Mouse (Mus musculus) midbrain, postnatal 0 days (tissue): Measurements from ENCODE around the gene L1cam. TPM values are rescaled to one million over a fixed set of nuclear protein-coding genes. Genes with fewer than 3 reads are reported as not detected.
A peak's percentile ranks its signal among the peaks of the same experiment; 100 is the strongest.

Experiments used
- ATAC-seq: fragments of 200-750 bp; cut with Nextera tagmentation; 2 replicates; pipeline ENCODE4 v1.8.0; 2017; ENCODE audit warnings: moderate number of reproducible peaks, mild to moderate bottlenecking, moderate TSS enrichment, moderate library complexity; ENCODE audit not compliant: low FRiP score
- DNase-seq: peaks from one replicate; pipeline ENCODE4 v3.0.0-alpha.2; 2015; ENCODE audit warnings: low spot score
- H3K27ac ChIP-seq: fragments of 300-500 bp; sonication (generic); 2 replicates; pipeline ENCODE4 v1.5.1; 2014; ENCODE audit warnings: low read depth, mild to moderate bottlenecking, low read length, mixed read lengths
- H3K27me3 ChIP-seq: fragments of 300-500 bp; sonication (generic); 2 replicates; pipeline ENCODE4 v1.6.1; 2014; ENCODE audit warnings: low read length, control low read depth, mixed read lengths; ENCODE audit not compliant: insufficient read depth
- H3K36me3 ChIP-seq: fragments of 300-500 bp; sonication (generic); 2 replicates; pipeline ENCODE4 v1.6.1; 2014; ENCODE audit warnings: low read length, control low read depth, mixed read lengths; ENCODE audit not compliant: insufficient read depth
- H3K4me1 ChIP-seq: fragments of 300-500 bp; sonication (generic); 2 replicates; pipeline ENCODE4 v1.6.1; 2014; ENCODE audit warnings: mild to moderate bottlenecking, control low read depth, antibody characterized with exemption, low read length, mixed read lengths; ENCODE audit not compliant: insufficient read depth
- H3K4me2 ChIP-seq: fragments of 300-500 bp; sonication (generic); 2 replicates; pipeline ENCODE4 v1.6.1; 2014; ENCODE audit warnings: low read depth, mild to moderate bottlenecking, low read length, mixed read lengths; ENCODE audit not compliant: poor library complexity, severe bottlenecking
- H3K4me3 ChIP-seq: fragments of 300-500 bp; sonication (generic); 2 replicates; pipeline ENCODE4 v1.5.1; 2014; ENCODE audit warnings: low read depth, mild to moderate bottlenecking, low read length, moderate library complexity
- H3K9ac ChIP-seq: fragments of 300-500 bp; sonication (generic); replicated peaks from 2 replicates; pipeline ENCODE4 v1.6.1; 2014; ENCODE audit warnings: mild to moderate bottlenecking, low read length, moderate library complexity, mixed read lengths; ENCODE audit not compliant: poor library complexity, severe bottlenecking
- H3K9me3 ChIP-seq: fragments of 300-500 bp; sonication (generic); 2 replicates; pipeline ENCODE4 v1.6.1; 2016; ENCODE audit warnings: low read length, control low read depth
- CTCF ChIP-seq: IDR thresholded peaks from 2 replicates; pipeline ENCODE4 v1.5.1; 2016; ENCODE audit warnings: antibody characterized with exemption, mild to moderate bottlenecking
- WGBS: fragments of 180-500 bp; shearing (Covaris S2); extraction: QIAGEN DNeasy Blood & Tissue Kit; methylation state at CpG from one replicate; pipeline ENCODE4 v1.1.7; 2014; 5-methylcytosine and 5-hydroxymethylcytosine counted together
- polyA plus RNA-seq: library from polyadenylated mRNA; unstranded; fragments of >200 nt; fragmentation: Nextera tagmentation; extraction: Ambion mirVana; gene quantifications from 2 replicates; pipeline ENCODE4 v1.2.1, GENCODE M21; 2015
- total RNA-seq: library from RNA; depleted of rRNA; stranded (reverse); fragments of >200 nt; gene quantifications from 2 replicates; pipeline ENCODE4 v1.2.3, GENCODE M21; 2014; rRNA removed

The L1cam gene
- total and polyA plus RNA-seq, 2 experiments from 2014 or later, result 116 to 296 TPM

DNA sequence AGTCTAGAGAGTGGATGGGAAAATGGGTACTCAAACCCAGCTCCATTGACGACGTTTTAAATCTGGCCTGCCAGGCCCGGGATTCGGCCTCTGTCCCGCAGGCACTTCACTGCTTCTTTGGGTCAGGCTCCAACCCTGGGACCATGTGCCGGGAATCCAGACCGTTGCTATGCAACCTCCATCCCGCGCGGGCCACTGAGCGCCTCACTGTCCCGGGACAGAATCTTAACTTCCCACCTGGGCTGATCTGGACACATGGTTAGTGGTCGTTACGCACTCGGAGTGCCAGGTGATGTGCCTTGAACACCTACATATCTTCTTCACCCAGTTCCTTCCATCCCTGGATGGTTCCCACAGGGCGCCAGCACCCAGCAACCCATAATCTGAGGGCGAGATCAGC lies 72.2 kb downstream of the L1cam start:
- ATAC-seq (peak; percentile 35; the same call in 1 of the 2 replicates), DNase-seq (no peak)
- WGBS, result 21% methylated on average over 17 of the region's 17 CpGs
- H3K27ac ChIP-seq, result peak overlapping the region; percentile 89; the same call in 1 of the 2 replicates
- no peaks in the 10 kb centered on the region for H3K4me1 ChIP-seq
- H3K4me2 ChIP-seq, result peak overlapping the region; percentile 60
- H3K36me3 ChIP-seq, result no peaks in the 10 kb centered on the region
- H3K9ac ChIP-seq, result peak overlapping the region; percentile 83
- no peaks in the 10 kb centered on the region for H3K9me3 ChIP-seq
- H3K27me3 ChIP-seq, result no peaks in the 10 kb centered on the region
- TF ChIP-seq CTCF, result no peak
- H3K4me3 ChIP-seq, result peak overlapping the region; percentile 61

DNA sequence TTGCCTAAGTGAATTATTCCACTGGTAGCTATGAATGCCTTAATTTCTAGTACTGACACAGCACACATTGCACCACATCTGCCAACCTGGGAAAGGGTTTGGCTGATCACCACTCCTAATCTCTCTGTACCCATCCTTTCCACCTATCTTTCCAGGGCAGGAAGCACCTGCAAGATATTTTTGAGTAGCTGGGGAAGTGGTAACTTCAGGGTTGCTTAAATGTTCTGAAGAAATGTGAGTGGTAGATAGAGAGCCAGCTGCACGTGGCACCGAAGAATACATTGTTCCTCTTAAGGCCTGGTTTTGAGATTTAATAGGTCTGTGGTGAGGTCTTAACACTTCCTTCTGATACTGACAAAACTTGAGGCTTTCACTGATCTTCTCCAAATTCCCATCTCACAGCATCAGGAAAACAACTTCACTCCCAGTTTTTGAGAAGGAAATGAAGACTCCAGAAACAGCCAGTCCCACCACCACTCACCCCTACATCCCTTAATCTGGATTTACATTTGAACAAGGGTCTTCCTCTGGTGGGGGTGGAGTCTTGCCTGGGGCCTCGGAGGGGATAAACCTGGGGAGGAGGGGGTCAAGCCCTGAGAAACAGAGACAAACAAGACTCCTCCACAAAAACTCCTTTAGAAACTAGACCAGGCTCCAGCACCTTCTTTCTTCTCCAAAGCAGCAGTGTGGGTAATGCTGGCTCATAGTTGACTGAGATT lies 79.2 kb downstream of the L1cam start:
- Histone ChIP-seq H3K9me3 (no peaks in the 10 kb centered on the region), H3K27me3 (no peaks in the 10 kb centered on the region), H3K9ac (no peak overlapping the region), H3K4me3 (no peak overlapping the region), H3K27ac (no peak overlapping the region), H3K4me1 (no peaks in the 10 kb centered on the region), H3K4me2 (no peak overlapping the region), H3K36me3 (no peaks in the 10 kb centered on the region)
- WGBS, result 54% methylated on average over 3 of the region's 3 CpGs
- ATAC-seq (no peak), DNase-seq (no peak)
- TF ChIP-seq CTCF, result no peak

DNA sequence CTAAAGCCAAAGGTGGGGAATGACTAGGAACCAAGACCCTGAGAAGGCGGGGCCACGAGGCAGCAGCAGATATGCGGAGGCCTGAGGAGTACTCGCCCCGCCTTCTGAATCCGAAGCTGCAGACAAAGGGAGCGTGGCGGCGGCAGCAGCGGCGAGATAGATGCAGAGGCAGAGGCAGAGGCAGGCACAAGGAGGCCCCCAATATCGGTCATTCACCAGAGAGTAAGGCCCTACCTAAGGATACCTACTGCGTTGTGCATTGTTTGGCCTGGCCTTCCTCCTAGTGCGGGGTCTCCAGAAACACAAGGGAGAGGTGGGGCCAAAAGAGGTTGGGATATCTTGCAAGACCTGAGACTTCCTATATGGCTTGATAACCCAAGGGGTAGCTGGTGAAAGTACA lies 80.8 kb downstream of the L1cam start:
- DNase-seq (peak; percentile 21), ATAC-seq (peak; percentile 84)
- Histone ChIP-seq H3K9me3 (no peaks in the 10 kb centered on the region), H3K36me3 (no peaks in the 10 kb centered on the region), H3K4me2 (peak overlapping the region; percentile 45), H3K4me1 (no peaks in the 10 kb centered on the region), H3K4me3 (peak overlapping the region; percentile 16; the same call in 1 of the 2 replicates), H3K27me3 (no peaks in the 10 kb centered on the region), H3K9ac (0 out of 2 replicates have a peak overlapping the region, but pooled peaks have one; percentile 54), H3K27ac (peak overlapping the region; percentile 77)
- WGBS, result 14% methylated on average over 14 of the region's 14 CpGs
- TF ChIP-seq CTCF, result no peak

DNA sequence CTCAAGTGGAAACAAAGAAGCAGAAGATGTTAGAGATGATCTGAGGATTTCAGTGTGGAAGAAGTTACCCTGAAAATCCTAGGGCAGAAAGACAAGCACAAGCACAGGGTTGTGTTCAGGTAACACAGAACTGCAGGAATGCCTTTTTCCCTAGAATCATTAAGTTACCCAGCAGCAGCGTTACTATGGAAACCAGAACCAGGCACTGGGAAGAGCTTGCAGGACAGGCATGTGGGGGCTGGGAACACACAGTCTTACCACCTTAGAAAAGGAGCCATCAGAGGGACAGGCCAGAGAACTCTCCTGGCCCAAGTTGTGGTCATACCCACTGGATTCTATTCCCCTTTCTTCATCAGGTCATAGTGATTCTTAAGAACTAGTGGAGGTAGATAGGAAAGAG lies 90.1 kb downstream of the L1cam start:
- no peak for ATAC-seq
- DNase-seq, result peak; percentile 35
- no peaks in the 10 kb centered on the region for H3K36me3 ChIP-seq
- H3K4me1 ChIP-seq, result no peaks in the 10 kb centered on the region
- 56% methylated on average over 1 of the region's 1 CpGs for WGBS
- H3K4me2 ChIP-seq, result no peak overlapping the region
- no peak for TF ChIP-seq CTCF
- no peak overlapping the region for H3K9ac ChIP-seq
- no peak overlapping the region for H3K27ac ChIP-seq
- no peaks in the 10 kb centered on the region for H3K9me3 ChIP-seq
- H3K27me3 ChIP-seq, result no peaks in the 10 kb centered on the region
- no peak overlapping the region for H3K4me3 ChIP-seq

Other genes starting within 250 kb of the L1cam start
- gene Pnck, start 236.0 kb downstream of the L1cam start, total RNA-seq, result 89.4 and 136 TPM in 2 replicates
- gene Pnck, start 236.0 kb downstream of the L1cam start, polyA plus RNA-seq, result 159 and 172 TPM in 2 replicates
- 49.5 and 69.4 TPM in 2 replicates for gene Slc6a8, start 223.0 kb downstream of the L1cam start, total RNA-seq
- gene Slc6a8, start 223.0 kb downstream of the L1cam start, polyA plus RNA-seq, result 6.0 and 6.6 TPM in 2 replicates
- 48.7 and 58.1 TPM in 2 replicates for gene Bcap31, start 179.9 kb downstream of the L1cam start, total RNA-seq
- 133 and 134 TPM in 2 replicates for gene Bcap31, start 179.9 kb downstream of the L1cam start, polyA plus RNA-seq
- 16.7 and 19.2 TPM in 2 replicates for gene Abcd1, start 179.5 kb downstream of the L1cam start, total RNA-seq
- gene Abcd1, start 179.5 kb downstream of the L1cam start, polyA plus RNA-seq, result 7.9 and 9.0 TPM in 2 replicates
- gene Plxnb3, start 139.0 kb downstream of the L1cam start, total RNA-seq, result 1.5 and 4.0 TPM in 2 replicates
- gene Plxnb3, start 139.0 kb downstream of the L1cam start, polyA plus RNA-seq, result 0.58 and 0.61 TPM in 2 replicates
- 0.09 and 0.49 TPM in 2 replicates for gene Srpk3, start 121.7 kb downstream of the L1cam start, total RNA-seq
- 2.1 and 2.4 TPM in 2 replicates for gene Srpk3, start 121.7 kb downstream of the L1cam start, polyA plus RNA-seq
- gene Idh3g, start 109.2 kb downstream of the L1cam start, total RNA-seq, result 207 and 236 TPM in 2 replicates
- gene Idh3g, start 109.2 kb downstream of the L1cam start, polyA plus RNA-seq, result 218 and 245 TPM in 2 replicates
- 99.8 and 115 TPM in 2 replicates for gene Ssr4, start 109.1 kb downstream of the L1cam start, total RNA-seq
- gene Ssr4, start 109.1 kb downstream of the L1cam start, polyA plus RNA-seq, result 166 and 184 TPM in 2 replicates
- gene Pdzd4, start 71.1 kb downstream of the L1cam start, total RNA-seq, result 196 and 242 TPM in 2 replicates
- gene Pdzd4, start 71.1 kb downstream of the L1cam start, polyA plus RNA-seq, result 4.4 and 5.1 TPM in 2 replicates
- gene Avpr2, start 4.0 kb downstream of the L1cam start, total RNA-seq, result not detected in 2 replicates
- 0.06 TPM in 1 of 2 replicates, not detected in the other for gene Avpr2, start 4.0 kb downstream of the L1cam start, polyA plus RNA-seq
- gene Arhgap4, start 25.8 kb upstream of the L1cam start, total RNA-seq, result 4.8 and 5.6 TPM in 2 replicates
- gene Arhgap4, start 25.8 kb upstream of the L1cam start, polyA plus RNA-seq, result 1.3 and 1.4 TPM in 2 replicates
- 47.7 and 83.0 TPM in 2 replicates for gene Naa10, start 25.8 kb upstream of the L1cam start, total RNA-seq
- 77.5 and 81.8 TPM in 2 replicates for gene Naa10, start 25.8 kb upstream of the L1cam start, polyA plus RNA-seq
- gene Renbp, start 34.7 kb upstream of the L1cam start, total RNA-seq, result 3.3 and 8.8 TPM in 2 replicates
- 10.3 and 12.5 TPM in 2 replicates for gene Renbp, start 34.7 kb upstream of the L1cam start, polyA plus RNA-seq
- 101 and 111 TPM in 2 replicates for gene Hcfc1, start 70.3 kb upstream of the L1cam start, total RNA-seq
- 30.3 and 33.2 TPM in 2 replicates for gene Hcfc1, start 70.3 kb upstream of the L1cam start, polyA plus RNA-seq
- gene Irak1, start 127.8 kb upstream of the L1cam start, total RNA-seq, result 57.2 and 59.1 TPM in 2 replicates
- 33.5 and 35.6 TPM in 2 replicates for gene Irak1, start 127.8 kb upstream of the L1cam start, polyA plus RNA-seq
- not detected in 2 replicates for gene Opn1mw, start 231.4 kb upstream of the L1cam start, total RNA-seq
- not detected in 2 replicates for gene Opn1mw, start 231.4 kb upstream of the L1cam start, polyA plus RNA-seq
- gene Mecp2, start 239.3 kb upstream of the L1cam start, total RNA-seq, result 84.7 and 100 TPM in 2 replicates
- 10.6 and 12.3 TPM in 2 replicates for gene Mecp2, start 239.3 kb upstream of the L1cam start, polyA plus RNA-seq